Mouse (Mus musculus): Measurements from ENCODE around the gene Map2. TPM values are rescaled to one million over a fixed set of nuclear protein-coding genes. Genes with fewer than 3 reads are reported as not detected.

Gene Map2
- total and polyA plus RNA-seq, 3 experiments = not detected

- Histone ChIP-seq H3K9ac (ENCODE audit: control insufficient read depth, low read depth, low read length, poor library complexity, severe bottlenecking) (no peak overlapping the region), H3K36me3 (ENCODE audit: control insufficient read depth in 1 of 2, insufficient read depth in 2 of 2, low read length in 2 of 2) (no peaks in the 10 kb centered on the region), H3K27ac (ENCODE audit: control insufficient read depth, low read depth, low read length) (no peak overlapping the region), H3K79me2 (ENCODE audit: control insufficient read depth, insufficient read depth, low read length, poor library complexity) (no peaks in the 10 kb centered on the region), H3K27me3 (ENCODE audit: control insufficient read depth in 1 of 2, insufficient read depth in 2 of 2, low read length in 2 of 2) (no peaks in the 10 kb centered on the region), H3K4me3 (ENCODE audit: control insufficient read depth in 1 of 2, insufficient read depth in 1 of 2, low read depth in 2 of 2, low read length in 2 of 2) (no peak overlapping the region), H3K9me3 (replicated peaks; ENCODE audit: insufficient read depth, low read length) (no peaks in the 10 kb centered on the region), H3K4me1 (ENCODE audit: control insufficient read depth in 1 of 2, insufficient read depth in 2 of 2, low read length in 2 of 2) (no peaks in the 10 kb centered on the region)
- no peak for TF ChIP-seq SIN3A (IDR thresholded peaks at IDR 0.05; ENCODE audit: low read length)
- TF ChIP-seq RCOR1 (IDR thresholded peaks at IDR 0.05; ENCODE audit: low read depth, low read length) = no peak
- TF ChIP-seq USF1 (IDR thresholded peaks at IDR 0.05; ENCODE audit: low read depth, low read length) = no peak
- DNase-seq (ENCODE audit: low read depth, low spot score) = no peak
These were observed 12.1 kb downstream of the Map2 start for GRCm38 (mm10) chr1:66187016-66187681.

GRCm38 (mm10) chr1:66192401-66192800 is 17.3 kb downstream of the Map2 start:
- H3K4me3 ChIP-seq (ENCODE audit: control insufficient read depth in 1 of 2, insufficient read depth in 1 of 2, low read depth in 2 of 2, low read length in 2 of 2) = no peak overlapping the region
- TF ChIP-seq E2F4 (IDR thresholded peaks at IDR 0.05; ENCODE audit: borderline replicate concordance, low read depth, low read length) = no peak
- TF ChIP-seq KAT2A (conservative IDR thresholded peaks at IDR 0.05; ENCODE audit: low read depth, low read length) = no peak
- no peak for TF ChIP-seq SIN3A (IDR thresholded peaks at IDR 0.05; ENCODE audit: low read length)
- TF ChIP-seq CTCF (IDR thresholded peaks at IDR 0.05 in 2 of 3, conservative IDR thresholded peaks at IDR 0.05 in 1 of 3; ENCODE audit: control insufficient read depth in 1 of 3, insufficient read depth in 1 of 3, low read depth in 2 of 3, low read length in 3 of 3, poor library complexity in 1 of 3, severe bottlenecking in 1 of 3) = no peak
- no peak for TF ChIP-seq ZNF384 (IDR thresholded peaks at IDR 0.05; ENCODE audit: low read depth, low read length)
- no peak for TF ChIP-seq POLR2AphosphoS2 (IDR thresholded peaks at IDR 0.05; ENCODE audit: low read length)
- TF ChIP-seq RAD21 (IDR thresholded peaks at IDR 0.05; ENCODE audit: low read depth, low read length) = no peak
- no peak for TF ChIP-seq ELF1 (IDR thresholded peaks at IDR 0.05; ENCODE audit: low read depth, low read length)
- no peak for TF ChIP-seq UBTF (IDR thresholded peaks at IDR 0.05; ENCODE audit: borderline replicate concordance, insufficient read depth, low read depth, low read length)
- TF ChIP-seq JUND (IDR thresholded peaks at IDR 0.05; ENCODE audit: low read depth, low read length) = no peak
- no peak for TF ChIP-seq TAL1 (IDR thresholded peaks at IDR 0.05; ENCODE audit: low read length)

GRCm38 (mm10) chr1:66192891-66193290 is 17.8 kb downstream of the Map2 start:
- H3K36me3 ChIP-seq (ENCODE audit: control insufficient read depth in 1 of 2, insufficient read depth in 2 of 2, low read length in 2 of 2) = no peaks in the 10 kb centered on the region
- no peak overlapping the region for H3K4me3 ChIP-seq (ENCODE audit: control insufficient read depth in 1 of 2, insufficient read depth in 1 of 2, low read depth in 2 of 2, low read length in 2 of 2)
- H3K79me2 ChIP-seq (ENCODE audit: control insufficient read depth, insufficient read depth, low read length, poor library complexity) = no peaks in the 10 kb centered on the region
- H3K27ac ChIP-seq (ENCODE audit: control insufficient read depth, low read depth, low read length) = no peak overlapping the region
- no peaks in the 10 kb centered on the region for H3K4me1 ChIP-seq (ENCODE audit: control insufficient read depth in 1 of 2, insufficient read depth in 2 of 2, low read length in 2 of 2)
- no peak overlapping the region for H3K9ac ChIP-seq (ENCODE audit: control insufficient read depth, low read depth, low read length, poor library complexity, severe bottlenecking)
- H3K9me3 ChIP-seq (replicated peaks; ENCODE audit: insufficient read depth, low read length) = no peaks in the 10 kb centered on the region
- TF ChIP-seq GABPA (IDR thresholded peaks at IDR 0.05; ENCODE audit: low read depth, low read length) = no peak
- no peak for TF ChIP-seq CHD2 (IDR thresholded peaks at IDR 0.05; ENCODE audit: low read length)
- no peaks in the 10 kb centered on the region for H3K27me3 ChIP-seq (ENCODE audit: control insufficient read depth in 1 of 2, insufficient read depth in 2 of 2, low read length in 2 of 2)
- DNase-seq (ENCODE audit: low read depth, low spot score) = no peak

More at GRCm38 (mm10) chr1:66192401-66192800, 17.3 kb downstream of the Map2 start:
- H3K4me1 ChIP-seq (ENCODE audit: control insufficient read depth in 1 of 2, insufficient read depth in 2 of 2, low read length in 2 of 2) = no peaks in the 10 kb centered on the region
- no peaks in the 10 kb centered on the region for H3K9me3 ChIP-seq (replicated peaks; ENCODE audit: insufficient read depth, low read length)
- no peaks in the 10 kb centered on the region for H3K79me2 ChIP-seq (ENCODE audit: control insufficient read depth, insufficient read depth, low read length, poor library complexity)
- no peak for DNase-seq (ENCODE audit: low read depth, low spot score)
- no peaks in the 10 kb centered on the region for H3K27me3 ChIP-seq (ENCODE audit: control insufficient read depth in 1 of 2, insufficient read depth in 2 of 2, low read length in 2 of 2)
- no peak overlapping the region for H3K9ac ChIP-seq (ENCODE audit: control insufficient read depth, low read depth, low read length, poor library complexity, severe bottlenecking)
- H3K27ac ChIP-seq (ENCODE audit: control insufficient read depth, low read depth, low read length) = no peak overlapping the region
- no peaks in the 10 kb centered on the region for H3K36me3 ChIP-seq (ENCODE audit: control insufficient read depth in 1 of 2, insufficient read depth in 2 of 2, low read length in 2 of 2)
